Mouse (Mus musculus) cortical plate, adult 2 months (tissue): ENCODE measurements around the gene Selenow. TPM values are rescaled to one million over a fixed set of nuclear protein-coding genes. Genes with fewer than 3 reads are reported as not detected.
"Not testable (repeated sequence)": the region's sequence is repeated elsewhere in the genome, so short reads cannot be mapped to it uniquely, and the experiment has no call there.

ENCODE experiments used
- H3K27ac ChIP-seq: fragments of 200-500 bp; 2 replicates; pipeline ENCODE4 v1.5.1; 2012; ENCODE audit warnings: low read length, control low read depth, inconsistent platforms; ENCODE audit not compliant: insufficient read depth
- H3K4me1 ChIP-seq: fragments of 200-500 bp; 2 replicates; pipeline ENCODE4 v1.6.1; 2011; ENCODE audit warnings: low read length; ENCODE audit not compliant: control insufficient read depth, insufficient read depth
- H3K4me3 ChIP-seq: fragments of 200-500 bp; 2 replicates; pipeline ENCODE4 v1.5.1; 2011; ENCODE audit warnings: mild to moderate bottlenecking, low read length, control low read depth; ENCODE audit not compliant: insufficient read depth
- CTCF ChIP-seq: fragments of 200-500 bp; IDR thresholded peaks from 2 replicates; pipeline ENCODE4 v1.5.1; 2011; ENCODE audit warnings: mild to moderate bottlenecking, control low read depth, low read length; ENCODE audit not compliant: insufficient read depth; ENCODE audit errors: extremely low read depth
- POLR2A ChIP-seq: fragments of 200-500 bp; IDR thresholded peaks from 2 replicates; pipeline ENCODE4 v1.6.1; 2011; ENCODE audit warnings: mild to moderate bottlenecking, low read length, control low read depth; ENCODE audit not compliant: insufficient read depth; ENCODE audit errors: extremely low read depth
- polyA plus RNA-seq: library from polyadenylated mRNA; depleted of rRNA; stranded (reverse); fragments of >200 nt; gene quantifications from 2 replicates; pipeline ENCODE4 v1.2.3, GENCODE M21; 2012

The Selenow gene
- polyA plus RNA-seq, 1 experiment, result 2,021 TPM

GRCm38 (mm10) chr7:15929910-15930309 is 7.7 kb upstream of the Selenow start:
- TF ChIP-seq POLR2A (no peak), CTCF (peak; percentile 43; the same call in 1 of the 2 replicates)
- H3K4me1 ChIP-seq, result no peaks in the 10 kb centered on the region
- H3K27ac ChIP-seq, result no peak overlapping the region
- H3K4me3 ChIP-seq, result no peak overlapping the region

GRCm38 (mm10) chr7:15921796-15922195 is 406 bp downstream of the Selenow start:
- peaks cover 2% of the 10 kb centered on the region; the same call in 1 of the 2 replicates for H3K4me1 ChIP-seq
- TF ChIP-seq POLR2A (no peak), CTCF (no peak)
- H3K4me3 ChIP-seq, result peak overlapping the region; percentile 90
- peak overlapping the region; percentile 99 for H3K27ac ChIP-seq

- peak overlapping the region; percentile 90 for H3K4me3 ChIP-seq
- peaks cover 2% of the 10 kb centered on the region; the same call in 1 of the 2 replicates for H3K4me1 ChIP-seq
- TF ChIP-seq POLR2A (peak; percentile 40; the same call in 1 of the 2 replicates), CTCF (no peak)
- H3K27ac ChIP-seq, result peak overlapping the region; percentile 86
Observed at GRCm38 (mm10) chr7:15920645-15921190, 1.5 kb downstream of the Selenow start.

GRCm38 (mm10) chr7:15919947-15920346 is 2.3 kb downstream of the Selenow start:
- Histone ChIP-seq H3K4me3 (peak overlapping the region; percentile 90), H3K27ac (no peak overlapping the region), H3K4me1 (peaks cover 2% of the 10 kb centered on the region; the same call in 1 of the 2 replicates)
- TF ChIP-seq CTCF (no peak), POLR2A (no peak)

GRCm38 (mm10) chr7:15918371-15918770 is 3.8 kb downstream of the Selenow start:
- H3K4me1 ChIP-seq, result peaks cover 2% of the 10 kb centered on the region; the same call in 1 of the 2 replicates
- TF ChIP-seq POLR2A, result no peak
- no peak for TF ChIP-seq CTCF
- H3K4me3 ChIP-seq, result no peak overlapping the region
- no peak overlapping the region for H3K27ac ChIP-seq

GRCm38 (mm10) chr7:15916996-15917395 is 5.2 kb downstream of the Selenow start:
- peaks cover 2% of the 10 kb centered on the region; the same call in 1 of the 2 replicates for H3K4me1 ChIP-seq
- TF ChIP-seq POLR2A (no peak), CTCF (no peak)

GRCm38 (mm10) chr7:15916134-15916723 is 6.0 kb downstream of the Selenow start:
- TF ChIP-seq POLR2A (no peak), CTCF (no peak)
- Histone ChIP-seq H3K4me3 (no peak overlapping the region), H3K4me1 (peaks cover 2% of the 10 kb centered on the region; the same call in 1 of the 2 replicates), H3K27ac (no peak overlapping the region)

More at GRCm38 (mm10) chr7:15916996-15917395, 5.2 kb downstream of the Selenow start:
- H3K4me3 ChIP-seq, result no peak overlapping the region
- no peak overlapping the region for H3K27ac ChIP-seq

GRCm38 (mm10) chr7:15915695-15916094 is 6.5 kb downstream of the Selenow start:
- H3K4me1 ChIP-seq, H3K27ac ChIP-seq, H3K4me3 ChIP-seq: not testable (repeated sequence)

GRCm38 (mm10) chr7:15914751-15915150 is 7.5 kb downstream of the Selenow start:
- TF ChIP-seq POLR2A (no peak), CTCF (no peak)
- Histone ChIP-seq H3K4me1 (no peaks in the 10 kb centered on the region), H3K27ac (no peak overlapping the region), H3K4me3 (no peak overlapping the region)

GRCm38 (mm10) chr7:15914252-15914651 is 8.0 kb downstream of the Selenow start:
- Histone ChIP-seq H3K4me1 (no peaks in the 10 kb centered on the region), H3K27ac (no peak overlapping the region), H3K4me3 (no peak overlapping the region)
- TF ChIP-seq POLR2A, result no peak
- TF ChIP-seq CTCF, result peak; percentile 55; the same call in 1 of the 2 replicates
